Mouse (Mus musculus): Measurements from ENCODE around the gene Dusp1. TPM values are rescaled to one million over a fixed set of nuclear protein-coding genes. Genes with fewer than 3 reads are reported as not detected.
A peak's percentile ranks its signal among the peaks of the same experiment; 100 is the strongest.

Dusp1 gene
- total RNA-seq, 2 experiments from 2014 or later: 74.6 to 112 TPM

DNA sequence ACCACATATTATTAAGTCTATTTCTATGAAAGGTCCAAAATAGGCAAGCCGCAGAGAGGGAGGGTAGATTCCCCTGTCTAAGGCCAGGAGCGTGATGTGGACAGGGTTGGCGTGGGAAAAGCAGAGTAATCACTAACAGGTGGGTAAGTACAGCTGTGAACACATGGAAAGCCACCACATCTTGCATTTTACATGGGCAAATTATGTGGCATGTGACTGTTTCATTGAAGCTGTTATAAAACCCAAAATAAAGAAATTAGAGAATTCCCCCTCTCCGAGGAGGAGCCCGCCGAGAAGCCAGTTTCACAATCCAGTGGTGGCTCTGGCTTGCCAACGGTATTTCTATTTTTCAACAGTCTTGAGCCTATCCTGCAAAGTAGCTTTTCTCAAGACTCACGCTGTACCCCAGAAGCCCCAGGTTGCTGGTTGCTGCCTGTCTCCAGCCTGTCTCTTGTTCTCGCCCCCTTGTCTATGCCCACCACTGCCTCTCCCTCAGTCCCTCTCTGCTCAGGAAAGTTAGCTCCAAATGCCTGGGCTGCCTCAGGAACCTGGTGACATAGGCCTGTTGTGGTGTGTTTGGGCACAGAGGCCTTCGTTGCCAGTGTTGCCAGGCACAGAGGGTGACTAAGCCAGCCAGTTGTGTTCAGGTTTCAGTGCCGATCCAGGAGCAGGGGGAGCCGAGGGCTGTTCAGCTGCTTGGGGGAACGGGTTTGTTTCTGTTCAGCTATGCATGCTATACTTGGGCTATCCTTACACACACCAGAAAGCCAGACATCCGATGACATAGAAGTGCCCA, 77.1 kb downstream of the Dusp1 start:
- no peak for DNase-seq
- intact Hi-C loops (cut with DNase I): loop anchor here (2.0 kb wide), 1 partner anchor 16 kb away; no protein-coding TSS in a partner anchor

DNA sequence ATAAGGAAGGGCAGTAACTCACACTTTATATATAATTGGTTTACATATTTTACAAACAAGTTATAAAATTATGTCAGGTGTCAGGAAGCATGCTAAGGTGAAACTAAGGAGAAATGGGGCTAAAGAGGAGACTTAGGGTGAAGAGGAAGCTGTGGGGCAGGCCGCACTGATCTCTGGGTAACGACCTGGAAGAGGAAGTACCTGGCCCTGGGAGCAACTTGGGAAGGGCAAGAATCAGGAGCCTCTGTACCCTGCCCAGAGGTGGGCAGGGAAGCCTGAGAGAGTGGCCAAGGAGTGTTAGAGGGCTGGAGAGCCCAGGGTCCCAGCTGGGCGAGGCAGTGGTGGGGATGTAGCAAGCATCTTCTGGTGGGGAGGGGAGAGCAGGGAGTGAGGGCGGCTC, 81.0 kb downstream of the Dusp1 start:
- intact Hi-C loops (cut with DNase I): no loop called here

DNA sequence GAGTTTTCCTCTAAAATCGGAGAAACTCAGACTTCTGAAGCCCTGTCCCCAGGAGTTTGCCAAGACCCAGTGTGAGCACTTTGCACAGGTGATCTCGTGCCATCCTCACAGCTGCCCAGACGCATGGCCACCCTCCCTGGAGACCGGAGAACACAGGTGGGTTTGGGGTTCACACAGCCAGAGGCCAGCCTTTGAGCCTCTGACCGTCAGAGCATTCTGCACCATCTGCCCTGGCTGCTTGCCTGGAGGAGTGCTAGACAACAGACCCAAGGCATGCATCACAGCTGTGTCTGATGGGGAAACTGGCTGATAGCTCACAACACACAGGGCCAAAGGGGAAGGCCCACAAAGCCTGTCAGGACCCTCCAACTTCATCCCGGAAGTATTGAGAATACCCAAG, 82.3 kb downstream of the Dusp1 start:
- DNase-seq: no peak
- intact Hi-C loops (cut with DNase I): no loop called here

More for the DNA sequence above, 81.0 kb downstream of the Dusp1 start:
- DNase-seq: no peak

DNA sequence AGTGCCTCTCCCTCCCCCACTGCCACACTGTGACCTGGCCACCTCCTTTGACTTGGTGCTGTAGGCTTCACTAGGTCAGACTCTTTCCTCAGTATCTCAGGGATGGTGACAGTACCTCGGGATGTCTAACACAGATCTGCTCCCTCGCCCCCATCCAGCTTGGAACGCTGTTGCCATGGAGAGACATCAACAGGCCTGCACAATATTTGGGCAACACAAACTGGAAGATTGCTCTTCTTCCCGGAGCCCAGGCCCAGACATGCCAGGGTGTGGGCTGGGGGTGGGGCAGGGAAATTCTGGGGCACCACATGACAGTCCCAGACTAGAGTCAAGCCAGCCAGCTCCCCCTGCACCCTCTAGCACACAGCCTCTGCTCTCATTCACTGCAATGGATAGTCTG, 83.3 kb downstream of the Dusp1 start:
- no peak for DNase-seq

DNA sequence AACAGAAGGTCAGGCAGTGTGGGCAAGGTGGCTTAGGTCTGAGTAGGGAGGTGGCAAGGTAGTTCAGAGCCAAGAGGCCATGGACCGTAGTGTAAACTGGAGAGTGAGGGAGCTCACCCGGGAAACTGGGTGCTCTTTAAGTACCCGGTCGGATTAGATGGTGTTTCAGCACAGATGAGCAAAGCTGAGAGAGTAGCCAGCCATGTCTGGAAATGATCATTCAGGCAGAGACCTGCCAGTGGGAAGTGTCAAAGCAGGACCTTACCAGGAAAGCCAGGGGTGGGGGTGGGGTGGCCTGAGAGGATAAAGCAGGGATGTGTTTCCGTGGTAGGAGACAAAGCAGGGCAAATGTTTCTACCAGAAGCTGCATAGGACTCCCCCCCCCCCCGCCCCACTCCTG, 85.1 kb downstream of the Dusp1 start:
- no peak for DNase-seq
- intact Hi-C loops (cut with DNase I): no loop called here

More for the DNA sequence above, 83.3 kb downstream of the Dusp1 start:
- intact Hi-C loops (cut with DNase I): no loop called here

DNA sequence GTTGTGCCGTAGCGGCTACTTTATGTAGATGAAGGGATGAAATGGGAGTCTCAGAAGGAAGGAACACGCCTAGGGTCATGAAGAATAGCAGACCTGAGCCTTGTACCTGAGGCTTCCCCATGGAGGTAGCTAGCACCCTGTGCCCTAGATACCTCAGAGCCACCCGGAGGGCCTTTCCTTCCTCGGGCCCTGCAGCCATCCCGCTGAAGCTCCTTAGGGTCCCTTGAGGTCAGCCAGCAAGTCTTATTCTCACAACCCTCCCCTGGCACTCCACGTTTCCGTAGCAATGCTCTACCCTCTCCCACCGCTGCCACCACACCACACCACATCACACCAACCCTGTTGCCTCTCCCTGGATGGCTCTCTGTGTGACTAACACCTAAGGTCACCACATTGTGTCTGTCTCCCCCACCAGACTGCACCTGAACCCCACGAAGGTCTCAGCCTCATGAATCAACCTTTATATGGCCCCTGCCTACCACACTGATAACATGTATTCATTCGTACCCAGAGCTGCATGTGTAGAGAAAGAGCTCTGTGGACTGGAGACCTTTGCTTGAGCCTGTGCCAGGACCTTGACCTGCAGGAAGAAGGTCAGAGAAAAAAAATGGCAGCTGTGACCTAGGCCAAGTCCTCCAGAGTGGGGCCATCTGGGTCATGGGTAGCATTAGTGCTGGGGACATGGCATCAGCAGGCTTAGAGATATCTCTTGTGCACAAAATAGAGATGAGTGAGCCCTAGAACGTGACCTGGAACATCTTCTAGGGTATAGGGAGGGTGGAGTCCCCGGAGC, 93.6 kb downstream of the Dusp1 start:
- intact Hi-C loops (cut with DNase I): loop anchor here (2.0 kb wide), 1 partner anchor 17 kb away; no protein-coding TSS in a partner anchor
- DNase-seq: no peak

DNA sequence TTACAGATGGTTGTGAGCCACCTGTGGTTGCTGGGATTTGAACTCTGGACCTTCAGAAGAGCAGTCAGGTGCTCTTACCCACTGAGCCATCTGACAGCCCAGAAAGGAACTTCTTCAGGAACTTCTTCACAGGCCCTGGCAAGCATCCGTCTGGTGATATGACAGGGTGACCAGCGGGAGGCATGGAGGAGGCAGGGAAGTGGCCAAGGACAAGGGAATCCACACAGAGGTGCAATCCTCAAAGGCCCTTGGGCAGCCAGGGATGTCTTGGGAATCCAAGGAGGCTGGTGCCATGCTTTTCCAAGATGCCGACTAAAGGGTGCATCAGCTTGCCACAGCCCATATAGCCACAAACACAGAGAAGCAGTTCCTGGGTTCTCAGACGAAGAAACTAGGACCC, 94.3 kb downstream of the Dusp1 start:
- intact Hi-C loops (cut with DNase I): loop anchor here (2.0 kb wide), 3 partner anchors 17 to 171 kb away; no protein-coding TSS in a partner anchor
- no peak for DNase-seq

DNA sequence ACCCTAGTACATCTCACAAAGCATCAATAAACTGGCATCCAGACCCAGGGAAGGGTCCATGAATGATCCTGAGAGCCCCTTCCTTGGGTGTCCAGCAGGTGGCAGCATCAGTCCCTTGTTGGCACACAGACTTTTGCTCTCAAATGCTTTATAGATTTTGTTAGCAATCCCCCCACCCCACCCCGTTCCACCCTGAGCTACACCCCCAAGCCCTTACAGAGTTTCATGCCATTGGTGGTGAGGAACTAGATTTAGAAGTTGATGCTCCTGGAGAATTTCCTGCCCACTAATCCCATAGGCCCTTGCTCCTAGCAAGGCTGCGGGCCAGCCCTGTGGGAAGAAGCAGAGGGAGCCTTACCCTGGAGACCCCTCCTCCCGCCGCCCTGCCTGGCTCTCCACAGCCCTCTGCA, 95.2 kb downstream of the Dusp1 start:
- intact Hi-C loops (cut with DNase I): loop anchor here (2.0 kb wide), 2 partner anchors 42 to 172 kb away; no protein-coding TSS in a partner anchor
- peak; percentile 75 to 77 for DNase-seq

DNA sequence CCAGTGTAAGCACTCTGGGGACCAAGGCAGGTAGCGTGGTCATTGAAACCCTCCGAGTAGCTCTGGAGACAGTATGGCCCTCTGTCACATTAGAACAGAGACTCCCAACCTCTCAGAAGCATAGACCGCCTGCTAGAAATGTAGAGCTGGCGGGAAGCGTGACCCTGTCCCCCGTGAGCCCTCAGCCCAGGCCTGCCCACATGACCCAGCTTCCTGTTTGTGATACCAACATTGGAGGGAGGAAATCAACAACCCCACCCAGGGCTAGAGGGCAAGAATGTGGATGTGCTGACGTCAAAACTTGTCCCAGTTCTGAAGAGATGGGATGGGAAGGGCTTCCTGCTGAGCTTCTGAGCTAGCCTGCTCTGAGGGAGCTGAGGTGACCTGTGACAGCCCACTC, 97.0 kb downstream of the Dusp1 start:
- no peak for DNase-seq
- intact Hi-C loops (cut with DNase I): loop anchor here (5.0 kb wide), 1 partner anchor 422 kb away; no protein-coding TSS in a partner anchor

DNA sequence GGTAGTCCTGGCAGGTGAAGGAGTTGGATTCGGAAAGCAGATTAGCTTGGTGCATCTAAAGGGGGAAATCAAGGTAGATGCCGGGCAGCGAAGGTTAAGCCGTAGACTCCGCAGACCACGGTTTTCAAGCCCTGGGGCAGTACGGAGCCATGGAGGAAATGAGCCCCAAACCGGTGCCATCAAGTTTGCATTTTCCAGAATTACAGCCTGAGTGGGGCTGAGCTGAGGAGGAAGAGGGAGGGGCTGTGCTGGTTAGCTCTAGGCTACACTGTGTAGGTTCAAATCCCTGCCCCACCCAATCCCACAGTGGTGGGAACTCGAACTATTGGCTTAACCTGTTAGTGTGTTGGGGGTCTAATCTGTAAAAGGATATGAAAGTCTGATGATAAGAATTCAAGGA, 97.4 kb downstream of the Dusp1 start:
- intact Hi-C loops (cut with DNase I): loop anchor here (5.0 kb wide), 1 partner anchor 423 kb away; no protein-coding TSS in a partner anchor
- DNase-seq: no peak

DNA sequence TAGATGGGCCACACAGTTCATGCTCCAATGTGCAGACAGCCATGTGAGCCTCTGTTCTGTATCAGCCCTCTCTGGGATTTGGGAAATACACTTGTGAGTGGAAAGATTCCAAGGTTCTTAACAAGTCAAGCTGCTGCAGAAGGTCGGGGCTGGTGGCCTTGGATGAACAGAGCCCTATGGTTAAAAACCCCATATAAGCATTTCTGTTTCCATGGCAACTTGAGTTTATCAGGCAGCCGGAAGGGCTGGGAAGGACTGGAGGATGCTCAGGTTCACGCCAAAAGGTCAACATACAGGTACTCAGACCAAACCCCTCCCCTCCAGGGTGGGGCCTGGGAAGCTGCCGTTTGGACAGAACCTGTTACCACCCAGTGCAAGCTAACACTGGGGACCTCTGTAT, 97.9 kb downstream of the Dusp1 start:
- intact Hi-C loops (cut with DNase I): loop anchor here (5.0 kb wide), 1 partner anchor 423 kb away; no protein-coding TSS in a partner anchor
- DNase-seq: no peak

DNA sequence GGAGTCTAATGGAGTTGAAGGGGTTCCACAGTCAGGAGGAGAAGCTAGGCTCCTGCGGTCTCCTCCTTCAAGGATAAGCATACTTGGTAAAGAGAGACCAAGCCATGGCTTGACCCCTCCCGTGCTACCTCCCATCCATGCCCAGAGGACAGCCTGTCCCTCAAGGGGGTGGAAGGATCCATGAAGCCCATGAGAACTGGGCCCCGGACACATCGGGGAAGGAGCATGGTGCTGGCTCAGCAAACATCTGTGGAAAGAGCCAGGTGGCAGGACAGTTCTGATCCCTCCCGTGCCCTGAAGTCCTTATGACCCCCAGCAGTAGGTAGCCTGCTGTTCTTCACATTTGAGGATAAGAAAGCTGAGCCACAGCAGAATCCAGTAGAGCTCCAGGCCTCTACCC, 98.5 kb downstream of the Dusp1 start:
- intact Hi-C loops (cut with DNase I): loop anchor here (5.0 kb wide), 1 partner anchor 424 kb away; no protein-coding TSS in a partner anchor
- no peak for DNase-seq

DNA sequence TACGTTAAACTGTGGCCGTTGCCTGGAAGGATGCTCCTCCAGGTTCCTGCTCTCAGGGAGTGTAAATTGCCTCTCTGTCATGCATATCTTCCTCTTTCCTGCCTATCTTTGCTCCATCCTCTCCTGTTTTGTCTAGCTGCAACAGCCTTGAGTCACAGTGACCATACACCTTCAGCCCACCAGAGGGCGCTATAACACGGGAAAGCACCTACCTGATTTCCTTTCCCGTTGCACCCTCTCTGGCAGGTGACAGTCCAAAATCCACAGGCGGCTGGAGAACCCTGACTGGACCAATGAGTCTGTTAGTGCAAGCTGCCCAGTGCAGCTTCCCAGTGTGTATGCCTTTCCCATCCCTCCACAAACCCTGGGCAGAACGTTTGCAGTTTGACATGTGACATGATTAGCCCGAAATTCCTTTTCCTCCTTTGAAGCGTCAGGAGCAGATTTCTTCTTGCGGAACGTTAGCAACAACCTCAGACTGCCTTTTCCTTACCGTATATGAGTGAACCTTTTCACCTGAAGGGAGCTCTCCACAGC, 99.2 kb downstream of the Dusp1 start:
- peak; percentile 68 to 74 for DNase-seq
- intact Hi-C loops (cut with DNase I): loop anchor here (5.0 kb wide), 1 partner anchor 425 kb away; no protein-coding TSS in a partner anchor

DNA sequence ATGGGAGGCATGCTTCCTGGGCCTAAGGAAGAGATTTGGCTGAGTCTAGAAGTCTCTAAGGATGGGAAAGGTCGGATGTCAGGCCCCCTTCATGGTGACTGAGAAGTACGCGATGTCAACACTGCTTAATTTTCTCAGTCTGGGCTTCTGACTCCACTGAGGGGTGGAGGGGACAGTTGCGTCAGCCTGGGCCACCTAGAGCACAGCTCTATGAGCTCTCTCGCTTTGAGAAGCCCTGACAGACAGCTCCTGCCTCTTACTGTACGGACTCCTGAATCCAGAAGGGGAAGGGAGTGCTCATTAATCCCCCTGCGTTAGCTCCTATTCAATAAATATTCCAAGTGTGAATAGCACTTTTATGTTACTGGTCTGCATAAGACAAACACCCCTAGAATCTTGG, 103.9 kb downstream of the Dusp1 start:
- DNase-seq: no peak
- intact Hi-C loops (cut with DNase I): no loop called here

DNA sequence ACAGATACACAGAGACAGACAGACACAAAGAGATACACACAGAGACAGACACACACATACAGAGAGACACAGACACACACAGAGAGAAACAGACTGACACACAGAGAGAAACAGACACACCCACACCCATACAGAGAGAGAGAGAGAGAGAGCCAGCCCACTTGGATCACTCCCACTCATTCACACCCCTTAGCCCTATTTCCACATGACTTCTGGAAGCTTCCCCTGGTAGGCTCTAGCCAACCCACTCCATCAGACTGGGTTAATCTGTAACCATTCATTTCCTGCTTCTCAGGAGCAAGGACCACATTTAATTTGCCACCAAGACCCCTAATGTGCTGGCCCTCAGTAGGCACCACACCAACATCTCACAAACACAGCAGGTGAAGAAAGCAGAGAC, 104.4 kb downstream of the Dusp1 start:
- intact Hi-C loops (cut with DNase I): no loop called here
- no peak for DNase-seq

Small RNA genes within 50 kb of the gene (microRNA-seq; reads per million reads assigned to microRNA genes)
- gene Gm22420: 0 reads per million in 2 experiments

Other genes starting within 250 kb of the Dusp1 start
- 1 to 10 TPM; 2.6 to 3.7 TPM for gene Neurl1b, start 147.3 kb downstream of the Dusp1 start, total RNA-seq (2021)
- gene Ergic1, start 639 bp downstream of the Dusp1 start, total RNA-seq (2021): 10 to 100 TPM; 47.2 to 51.5 TPM
- 10 to 100 TPM; 32.7 to 34.6 TPM for gene Atp6v0e, start 101.1 kb upstream of the Dusp1 start, total RNA-seq (2021)
- 10 to 100 TPM; 20.9 to 34.0 TPM for gene Crebrf, start 153.5 kb upstream of the Dusp1 start, total RNA-seq (2021)
- gene Bnip1, start 218.9 kb upstream of the Dusp1 start, total RNA-seq (2021): 10 to 100 TPM; 19.4 to 26.0 TPM

Data from gastrocnemius, postnatal 36 days (tissue).